Mouse (Mus musculus) stomach, postnatal 0 days (tissue): Measurements from ENCODE around the gene Neurod2.

Experiments
- CTCF ChIP-seq: IDR thresholded peaks from 2 replicates; pipeline ENCODE4 v1.5.1; 2016; ENCODE audit warnings: antibody characterized with exemption, low read depth, mild to moderate bottlenecking, moderate library complexity
- EP300 ChIP-seq: optimal IDR thresholded peaks from 2 replicates; pipeline ENCODE3; 2016; ENCODE audit warnings: antibody characterized with exemption

- TF ChIP-seq CTCF (no peak), EP300 (no peak)
Measured at GRCm38 (mm10) chr11:98335250-98335649, 5.8 kb upstream of the Neurod2 start.
